Mouse (Mus musculus) liver, adult (tissue): ENCODE measurements around the gene Traip.

ENCODE experiments used
- GATA4 ChIP-seq: IDR thresholded peaks from 2 replicates; pipeline ENCODE4 v1.6.1; 2014; ENCODE audit warnings: mild to moderate bottlenecking, low read length; ENCODE audit not compliant: insufficient replicate concordance

Traip gene

GRCm38 (mm10) chr9:107949922-107950235, at the start of gene Traip:
TSS of gene Traip (plus strand) at chr9:107950136.
- TF ChIP-seq GATA4 = no peak

DNA sequence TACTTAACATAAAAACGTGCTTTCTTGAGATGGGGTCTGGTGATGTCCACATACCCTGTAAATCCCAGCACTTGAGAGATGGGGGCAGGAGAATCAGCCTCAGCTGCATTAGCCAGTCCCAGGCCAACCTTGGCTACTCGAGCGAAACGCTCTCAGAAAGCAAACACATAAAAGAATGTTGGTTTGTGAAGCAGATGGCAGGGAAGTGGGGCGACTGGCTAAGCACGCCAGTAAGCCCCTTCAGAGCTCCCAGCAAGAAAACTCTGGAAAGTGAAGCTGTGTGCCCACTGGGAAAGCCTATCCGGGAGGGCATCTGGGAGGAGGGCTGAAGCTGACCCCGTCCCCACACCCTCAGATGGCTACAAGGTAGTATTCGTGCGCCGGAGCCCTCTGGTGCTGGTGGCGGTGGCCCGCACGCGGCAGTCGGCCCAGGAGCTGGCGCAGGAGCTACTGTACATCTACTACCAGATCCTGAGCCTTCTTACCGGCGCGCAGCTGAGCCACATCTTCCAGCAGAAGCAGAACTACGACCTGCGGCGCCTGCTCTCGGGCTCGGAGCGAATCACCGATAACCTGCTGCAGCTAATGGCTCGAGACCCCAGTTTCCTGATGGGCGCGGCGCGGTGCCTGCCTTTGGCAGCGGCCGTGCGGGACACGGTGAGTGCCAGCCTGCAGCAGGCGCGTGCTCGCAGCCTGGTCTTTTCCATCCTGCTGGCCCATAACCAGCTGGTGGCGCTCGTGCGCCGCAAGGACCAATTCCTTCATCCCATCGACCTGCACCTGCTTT, 48.9 kb upstream of the Traip start:
- no peak for TF ChIP-seq GATA4

GRCm38 (mm10) chr9:107901627-107901914, 48.4 kb upstream of the Traip start:
- TF ChIP-seq GATA4 = no peak

DNA sequence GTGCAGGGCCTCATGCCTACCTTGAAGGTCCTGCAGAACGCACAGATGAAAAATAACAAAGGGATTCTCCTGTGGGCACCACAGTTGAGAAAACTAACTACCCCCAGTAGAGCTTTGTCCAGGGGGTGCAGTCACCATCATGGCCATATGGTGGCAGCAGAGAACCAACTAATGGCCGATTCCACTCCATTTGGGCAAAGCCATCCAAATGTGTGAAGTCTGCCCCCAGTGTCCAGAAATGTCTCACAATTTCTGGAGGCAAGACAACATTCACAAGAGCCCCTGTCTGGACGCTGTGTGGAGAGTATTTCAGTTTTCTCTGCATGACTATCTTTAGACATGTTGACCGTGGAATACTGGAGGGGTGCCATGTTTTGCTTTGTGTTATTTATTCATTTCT, 45.2 kb upstream of the Traip start:
- TF ChIP-seq GATA4 = no peak

GRCm38 (mm10) chr9:107906252-107906966, 43.5 kb upstream of the Traip start, which contains the start of gene Mst1r:
TSS of gene Mst1r (plus strand) at chr9:107906873.
- TF ChIP-seq GATA4 = no peak

DNA sequence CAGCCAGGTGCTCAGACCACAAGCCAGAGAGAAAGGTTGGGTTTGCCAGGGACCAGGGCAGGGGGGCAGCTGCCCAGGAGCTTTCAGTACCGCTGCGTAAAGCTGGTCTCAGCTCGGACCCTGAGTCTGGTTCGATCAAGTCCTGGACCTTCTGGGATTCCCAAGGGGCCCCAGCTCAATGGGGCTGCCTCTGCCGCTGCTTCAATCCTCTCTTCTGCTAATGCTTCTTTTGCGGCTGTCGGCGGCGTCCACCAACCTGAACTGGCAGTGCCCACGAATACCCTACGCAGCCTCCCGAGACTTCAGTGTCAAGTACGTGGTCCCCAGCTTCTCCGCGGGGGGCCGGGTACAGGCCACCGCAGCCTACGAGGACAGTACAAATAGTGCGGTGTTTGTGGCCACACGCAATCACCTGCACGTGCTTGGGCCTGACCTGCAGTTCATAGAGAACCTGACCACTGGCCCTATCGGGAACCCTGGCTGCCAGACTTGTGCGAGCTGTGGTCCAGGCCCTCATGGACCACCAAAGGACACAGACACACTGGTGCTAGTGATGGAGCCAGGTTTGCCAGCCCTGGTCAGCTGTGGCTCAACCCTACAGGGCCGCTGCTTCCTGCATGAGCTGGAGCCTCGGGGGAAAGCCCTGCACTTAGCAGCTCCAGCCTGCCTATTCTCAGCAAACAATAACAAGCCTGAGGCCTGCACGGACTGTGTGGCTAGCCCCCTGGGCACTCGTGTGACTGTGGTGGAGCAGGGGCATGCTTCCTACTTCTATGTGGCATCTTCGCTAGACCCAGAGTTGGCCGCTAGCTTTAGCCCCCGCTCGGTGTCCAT, 42.8 kb upstream of the Traip start:
- TF ChIP-seq GATA4 = no peak

- TF ChIP-seq GATA4 = no peak
Measured at GRCm38 (mm10) chr9:107907801-107908120, 42.2 kb upstream of the Traip start.

GRCm38 (mm10) chr9:107908410-107909158, 41.4 kb upstream of the Traip start:
- no peak for TF ChIP-seq GATA4

- no peak for TF ChIP-seq GATA4
Measured at GRCm38 (mm10) chr9:107910025-107910769, 39.7 kb upstream of the Traip start.

DNA sequence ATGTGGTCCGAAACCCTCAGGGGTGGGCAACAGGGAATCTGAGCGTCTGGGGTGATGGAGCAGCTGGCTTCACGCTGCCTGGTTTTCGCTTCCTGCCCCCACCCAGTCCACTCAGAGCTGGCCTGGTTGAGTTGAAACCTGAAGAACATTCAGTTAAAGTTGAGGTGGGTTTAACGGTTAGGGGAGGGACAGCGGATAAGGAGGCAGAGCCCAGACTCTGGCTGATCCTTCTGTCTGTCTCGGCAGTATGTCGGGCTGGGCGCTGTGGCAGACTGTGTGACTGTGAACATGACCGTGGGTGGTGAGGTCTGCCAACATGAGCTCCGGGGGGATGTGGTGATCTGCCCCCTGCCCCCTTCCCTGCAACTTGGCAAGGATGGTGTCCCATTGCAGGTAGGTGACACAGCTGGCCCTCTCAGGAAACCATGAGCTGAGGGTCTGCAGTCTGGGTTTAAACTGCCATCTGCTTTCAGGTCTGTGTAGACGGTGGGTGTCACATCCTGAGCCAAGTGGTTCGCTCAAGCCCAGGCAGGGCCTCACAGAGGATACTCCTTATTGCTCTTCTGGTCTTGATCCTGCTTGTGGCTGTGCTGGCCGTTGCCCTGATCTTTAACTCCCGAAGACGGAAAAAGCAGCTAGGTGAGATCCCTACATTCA, 35.0 kb upstream of the Traip start:
- TF ChIP-seq GATA4 = no peak

DNA sequence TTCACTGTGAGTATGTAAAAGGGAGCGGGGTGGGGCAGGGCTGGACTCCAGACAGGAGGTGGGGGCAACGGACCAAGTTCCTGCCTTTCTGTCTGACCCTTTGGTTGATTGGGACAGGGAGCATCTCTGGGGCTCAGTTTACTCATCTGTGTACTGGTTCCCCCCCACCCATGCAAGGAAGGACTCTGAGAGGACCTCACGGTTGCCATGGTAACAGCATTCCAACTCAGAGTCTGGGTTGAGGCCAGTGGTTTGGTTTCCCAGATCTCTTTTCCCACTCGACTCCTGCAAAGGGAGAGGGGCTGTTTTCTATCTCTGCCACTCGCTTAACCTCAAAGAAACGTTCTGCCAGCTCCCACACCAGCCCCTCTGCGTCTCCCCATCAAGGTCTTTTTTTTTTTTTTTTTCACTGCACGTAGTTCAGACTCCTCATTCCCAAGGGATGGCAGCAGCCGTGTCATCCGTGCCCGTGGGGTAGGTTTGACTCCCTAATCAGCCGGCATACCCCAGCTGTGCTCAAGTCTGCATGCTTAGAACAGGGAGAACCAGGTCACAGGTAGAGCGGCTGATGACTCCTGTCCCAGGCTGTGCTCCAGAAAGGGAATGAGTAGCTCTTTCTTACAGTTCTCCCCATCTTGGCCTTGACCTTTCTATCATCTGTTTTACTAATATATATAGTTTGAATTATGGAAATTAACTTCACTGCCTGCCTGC, 31.9 kb upstream of the Traip start:
- no peak for TF ChIP-seq GATA4

DNA sequence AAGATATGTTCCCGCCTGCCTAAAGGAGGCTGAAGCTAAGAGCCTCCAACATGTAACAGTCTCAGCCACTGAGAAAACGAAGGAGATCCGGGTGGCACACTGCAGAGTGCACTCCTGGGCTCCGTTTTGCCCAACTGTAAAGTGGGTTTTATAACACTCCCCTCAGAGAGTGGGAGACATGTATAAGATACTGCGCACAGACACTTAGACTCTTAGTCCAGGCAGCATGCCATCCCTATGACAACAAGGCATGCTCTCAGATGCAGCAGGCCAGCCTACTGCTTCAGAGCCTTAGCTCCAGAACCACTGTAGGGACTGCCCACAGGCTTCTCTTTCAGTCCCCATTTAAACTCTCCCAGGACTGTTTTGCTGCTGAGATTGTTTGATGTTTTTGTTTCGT, 31.1 kb upstream of the Traip start:
- no peak for TF ChIP-seq GATA4

DNA sequence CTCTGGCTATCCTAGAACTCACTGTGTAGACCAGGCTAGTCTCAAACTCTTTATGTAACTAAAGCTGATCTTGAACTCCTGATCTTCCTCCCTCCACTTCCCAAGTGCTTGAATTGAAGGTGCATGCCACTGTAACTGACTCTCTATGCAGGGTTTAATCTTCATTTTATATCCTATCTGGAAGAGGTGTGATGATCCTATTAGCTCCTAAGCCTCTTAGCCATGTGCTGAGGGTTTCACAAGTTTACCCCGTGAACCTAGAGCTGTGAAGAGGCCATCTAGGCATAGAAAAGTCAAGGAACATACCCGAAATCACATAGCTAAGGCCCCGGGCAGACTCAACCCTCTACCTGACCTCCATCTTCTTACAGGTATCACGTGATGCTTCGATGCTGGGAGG, 30.5 kb upstream of the Traip start:
- no peak for TF ChIP-seq GATA4

GRCm38 (mm10) chr9:107923021-107923420, 26.9 kb upstream of the Traip start:
- TF ChIP-seq GATA4 = no peak

- TF ChIP-seq GATA4 = no peak
Measured at GRCm38 (mm10) chr9:107923956-107924355, 26.0 kb upstream of the Traip start.
